Mouse (Mus musculus) E14TG2a.4 (cell line): Measurements from ENCODE around the gene Rps15a.

Source experiments
- H3K27me3 ChIP-seq: 2 replicates; pipeline ENCODE4 v1.6.1; 2014; ENCODE audit warnings: low read length, control low read depth; ENCODE audit not compliant: insufficient read depth
- H3K36me3 ChIP-seq: 2 replicates; pipeline ENCODE4 v1.6.1; 2014; ENCODE audit warnings: low read length, control low read depth; ENCODE audit not compliant: insufficient read depth
- H3K4me1 ChIP-seq: replicated peaks from 2 replicates; pipeline ENCODE4 v1.6.1; 2014; ENCODE audit warnings: low read depth, low read length, control low read depth
- H3K4me3 ChIP-seq: replicated peaks from 2 replicates; pipeline ENCODE4 v1.5.1; 2014; ENCODE audit warnings: mild to moderate bottlenecking, low read length
- H3K9me3 ChIP-seq: 2 replicates; pipeline ENCODE4 v1.6.1; 2014; ENCODE audit warnings: low read length, control low read depth
- CTCF ChIP-seq: conservative IDR thresholded peaks from 2 replicates; pipeline ENCODE4 v1.5.1; 2014; ENCODE audit warnings: low read length
- NANOG ChIP-seq: IDR thresholded peaks from 2 replicates; pipeline ENCODE4 v1.6.1; 2014; ENCODE audit warnings: borderline replicate concordance, low read length, mixed read lengths
- POU5F1 ChIP-seq: IDR thresholded peaks from 2 replicates; pipeline ENCODE4 v1.6.1; 2014; ENCODE audit warnings: low read length, borderline replicate concordance

Gene Rps15a

DNA sequence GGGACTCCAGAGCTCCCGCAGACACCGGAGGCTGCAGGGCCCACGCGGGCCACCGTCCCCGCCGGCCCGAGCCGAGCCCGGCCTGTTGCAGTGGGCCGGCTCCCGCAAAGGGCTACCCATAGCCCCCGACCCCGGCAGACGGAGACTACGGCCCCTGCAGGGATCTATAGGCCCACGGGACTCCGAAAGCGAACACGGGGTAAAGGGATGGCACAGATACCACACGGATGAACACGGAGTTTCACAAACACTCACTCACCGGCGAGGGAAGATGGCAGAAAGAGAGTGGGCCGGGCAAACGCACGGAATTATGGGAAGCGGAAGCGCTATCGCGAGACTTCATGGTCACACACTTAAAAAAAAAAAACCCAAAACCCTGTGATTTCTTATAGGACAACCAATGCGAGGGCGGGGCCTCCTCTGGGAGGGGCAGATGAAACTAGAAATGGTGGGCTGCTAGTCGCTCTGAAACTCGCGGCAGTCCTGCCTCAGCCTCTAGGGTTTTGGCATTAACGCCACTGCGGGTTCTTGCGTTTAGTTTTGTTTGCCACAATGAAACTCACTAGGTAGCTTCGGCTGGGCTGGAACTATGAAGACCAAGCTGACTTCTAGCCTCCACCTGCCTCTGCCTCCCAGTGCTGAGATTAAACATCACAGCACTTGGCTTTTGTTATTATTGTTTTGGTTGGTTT lies at the start of gene Rps15a:
Gene Rps15a (minus strand): TSS at position 312 of the 692 bp plus-strand sequence.
- TF ChIP-seq POU5F1: no peak
- H3K27me3 ChIP-seq: no peaks in the 10 kb centered on the region
- H3K4me1 ChIP-seq: peaks cover 75% of the 10 kb centered on the region
- H3K4me3 ChIP-seq: peak within 1 kb of the TSS; percentile 99
- H3K36me3 ChIP-seq: peaks cover 78% of the 10 kb centered on the region
- H3K9me3 ChIP-seq: peaks cover 29% of the 10 kb centered on the region; the same call in 1 of the 2 replicates

DNA sequence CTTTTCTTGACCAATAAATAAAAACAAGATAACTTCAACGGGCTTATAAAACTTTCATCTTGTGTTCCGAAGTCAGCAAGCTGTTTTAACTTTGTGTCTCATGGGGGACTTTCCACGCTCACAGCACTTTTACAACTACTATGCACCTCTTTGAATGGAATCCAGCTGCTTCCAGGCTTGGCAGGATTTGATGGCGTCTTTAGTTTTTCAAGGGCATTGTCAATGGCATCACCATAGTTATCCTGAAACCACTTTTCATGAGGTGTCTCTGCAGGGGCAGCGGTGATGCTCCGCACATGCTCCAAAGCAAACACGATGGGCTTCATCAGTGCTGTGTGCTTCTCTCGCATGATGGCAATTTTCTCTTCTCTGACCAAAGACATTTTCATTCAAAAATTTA lies 47.0 kb upstream of the Rps15a start:
- Histone ChIP-seq H3K9me3 (no peaks in the 10 kb centered on the region), H3K36me3 (peaks cover 77% of the 10 kb centered on the region), H3K4me3 (no peak overlapping the region), H3K27me3 (no peaks in the 10 kb centered on the region), H3K4me1 (peaks cover 10% of the 10 kb centered on the region)
- TF ChIP-seq NANOG (no peak), CTCF (no peak)

DNA sequence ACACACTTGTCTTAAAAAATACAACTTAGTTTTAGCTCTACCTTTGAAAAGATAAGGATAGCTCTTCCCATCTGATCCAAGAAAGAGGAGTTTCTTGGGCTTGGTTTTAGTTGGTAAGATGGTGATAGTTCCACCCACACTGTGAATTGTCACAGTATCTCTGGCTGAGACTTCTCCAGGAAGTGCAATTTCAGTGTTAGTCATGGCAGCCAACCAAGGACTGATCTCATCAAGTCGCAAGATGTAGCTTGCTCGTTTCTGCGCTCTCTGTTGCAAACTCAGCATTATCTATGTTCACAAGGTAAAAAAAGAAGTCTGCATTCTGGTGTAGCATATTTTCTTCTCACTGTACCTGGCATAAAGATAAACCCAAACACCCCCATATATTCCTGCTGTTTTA lies 44.1 kb upstream of the Rps15a start:
- Histone ChIP-seq H3K36me3 (peaks cover 77% of the 10 kb centered on the region), H3K27me3 (no peaks in the 10 kb centered on the region), H3K4me3 (no peak overlapping the region), H3K4me1 (peaks cover 10% of the 10 kb centered on the region), H3K9me3 (no peaks in the 10 kb centered on the region)
- TF ChIP-seq CTCF (no peak), NANOG (no peak), POU5F1 (no peak)

DNA sequence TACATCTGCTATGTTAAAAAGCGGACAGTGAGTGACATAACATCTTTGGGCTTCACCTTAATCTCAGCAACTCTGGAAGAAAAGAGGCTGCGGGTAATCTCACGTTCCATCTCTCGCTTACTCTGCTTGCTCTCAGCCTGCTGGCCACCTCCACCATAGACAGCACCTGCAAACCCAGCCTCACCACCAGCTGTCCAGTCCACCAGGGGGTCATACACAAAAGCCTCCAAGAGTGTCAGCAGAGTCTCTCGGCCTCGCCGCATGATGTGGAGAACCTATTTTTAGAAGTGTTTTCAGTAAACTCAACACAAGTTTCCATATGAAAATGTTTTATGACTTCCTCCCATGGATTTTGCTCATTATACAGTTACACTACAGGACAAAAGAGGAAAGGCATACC lies 40.5 kb upstream of the Rps15a start:
- H3K4me1 ChIP-seq: no peaks in the 10 kb centered on the region
- TF ChIP-seq CTCF (no peak), NANOG (no peak), POU5F1 (no peak)
- no peaks in the 10 kb centered on the region for H3K27me3 ChIP-seq
- H3K9me3 ChIP-seq: no peaks in the 10 kb centered on the region
- peaks cover 90% of the 10 kb centered on the region for H3K36me3 ChIP-seq
- no peak overlapping the region for H3K4me3 ChIP-seq

DNA sequence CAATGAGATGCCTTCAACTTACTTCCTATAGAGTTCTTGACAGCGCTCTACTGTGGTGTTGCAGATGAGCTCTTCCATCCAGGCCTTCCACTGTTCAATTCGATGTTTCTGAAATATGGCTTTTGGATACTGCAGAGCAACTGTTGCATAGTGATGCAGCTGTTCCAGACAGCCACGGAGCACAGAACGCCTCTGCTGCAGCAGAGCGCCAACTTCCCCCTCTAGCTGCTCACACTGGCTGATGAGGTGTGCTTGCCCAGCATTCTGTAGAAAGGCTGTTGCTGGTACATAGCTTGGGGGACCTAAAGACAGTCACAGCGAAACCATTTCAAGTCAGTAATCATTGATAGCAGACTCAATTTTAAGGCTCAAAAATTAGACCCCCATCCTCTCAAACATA lies 38.2 kb upstream of the Rps15a start:
- Histone ChIP-seq H3K9me3 (no peaks in the 10 kb centered on the region), H3K4me1 (no peaks in the 10 kb centered on the region), H3K36me3 (peaks cover 88% of the 10 kb centered on the region), H3K4me3 (no peak overlapping the region), H3K27me3 (no peaks in the 10 kb centered on the region)
- TF ChIP-seq POU5F1 (no peak), CTCF (no peak), NANOG (no peak)

DNA sequence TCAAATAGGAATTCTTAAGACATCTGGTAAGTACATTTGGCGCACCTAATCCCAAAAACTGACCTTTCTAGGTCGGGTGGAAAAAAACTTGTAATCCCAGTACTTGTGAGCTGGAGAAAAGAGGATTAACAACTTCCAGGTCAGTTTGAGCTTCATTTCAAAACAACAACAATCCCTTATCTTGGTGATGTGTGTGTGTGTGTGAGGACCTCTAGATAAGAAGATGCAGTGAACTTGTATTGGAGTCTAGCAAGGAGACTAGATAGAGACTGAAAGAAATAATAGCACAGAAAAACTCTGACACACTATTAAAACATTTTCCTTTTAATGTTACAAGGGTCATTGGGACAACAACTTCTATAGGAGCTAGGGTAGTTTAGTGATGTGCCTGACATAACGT lies 27.6 kb upstream of the Rps15a start:
- Histone ChIP-seq H3K4me3 (no peak overlapping the region), H3K36me3 (peaks cover 97% of the 10 kb centered on the region), H3K27me3 (no peaks in the 10 kb centered on the region), H3K9me3 (peaks cover 35% of the 10 kb centered on the region), H3K4me1 (no peaks in the 10 kb centered on the region)
- TF ChIP-seq CTCF: no peak
- no peak for TF ChIP-seq NANOG
- TF ChIP-seq POU5F1: no peak

DNA sequence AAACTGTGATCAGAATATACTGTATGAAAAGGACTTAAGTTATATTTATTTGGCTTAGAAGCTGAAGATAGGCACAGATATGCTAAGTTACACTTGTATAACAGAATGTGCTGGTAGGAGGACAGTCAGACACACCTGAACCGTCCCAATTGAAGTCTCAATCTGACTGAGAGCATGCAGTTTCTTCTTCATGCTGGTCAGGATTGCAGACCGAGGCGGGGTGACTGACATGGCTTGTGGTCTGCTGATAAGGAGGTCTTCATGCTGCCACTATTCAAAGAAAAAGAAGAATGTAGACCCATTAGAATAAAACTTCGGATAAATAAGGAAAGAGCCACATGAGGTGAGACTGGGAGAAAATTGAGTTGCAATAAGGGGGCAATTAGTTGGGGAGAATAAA lies 27.1 kb upstream of the Rps15a start:
- Histone ChIP-seq H3K4me1 (no peaks in the 10 kb centered on the region), H3K4me3 (no peak overlapping the region), H3K27me3 (no peaks in the 10 kb centered on the region), H3K9me3 (peaks cover 35% of the 10 kb centered on the region), H3K36me3 (peaks cover 95% of the 10 kb centered on the region)
- TF ChIP-seq CTCF (no peak), POU5F1 (no peak), NANOG (no peak)

DNA sequence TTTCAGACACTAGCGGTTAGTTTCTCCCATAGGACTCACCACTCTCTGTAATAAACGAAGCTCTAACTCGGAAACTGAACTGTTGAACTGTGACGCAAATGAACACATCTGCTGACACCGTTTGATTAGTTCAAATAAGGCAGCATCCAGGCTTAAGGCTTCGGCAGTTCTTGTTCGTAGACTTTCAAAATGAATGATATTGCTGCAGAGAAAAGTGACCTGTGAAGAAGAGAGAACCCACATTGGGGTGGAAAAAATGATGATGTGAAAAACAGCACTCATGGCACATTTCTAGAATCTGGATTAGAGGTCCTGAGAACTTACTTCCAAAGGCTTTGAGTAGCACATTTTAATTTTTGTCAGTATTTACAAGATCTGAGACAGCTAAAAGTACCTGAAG lies 25.3 kb upstream of the Rps15a start:
- H3K4me1 ChIP-seq: peaks cover 6% of the 10 kb centered on the region
- H3K36me3 ChIP-seq: peaks cover 95% of the 10 kb centered on the region
- TF ChIP-seq POU5F1 (no peak), CTCF (no peak), NANOG (no peak)
- H3K27me3 ChIP-seq: no peaks in the 10 kb centered on the region
- peaks cover 21% of the 10 kb centered on the region for H3K9me3 ChIP-seq
- H3K4me3 ChIP-seq: no peak overlapping the region

DNA sequence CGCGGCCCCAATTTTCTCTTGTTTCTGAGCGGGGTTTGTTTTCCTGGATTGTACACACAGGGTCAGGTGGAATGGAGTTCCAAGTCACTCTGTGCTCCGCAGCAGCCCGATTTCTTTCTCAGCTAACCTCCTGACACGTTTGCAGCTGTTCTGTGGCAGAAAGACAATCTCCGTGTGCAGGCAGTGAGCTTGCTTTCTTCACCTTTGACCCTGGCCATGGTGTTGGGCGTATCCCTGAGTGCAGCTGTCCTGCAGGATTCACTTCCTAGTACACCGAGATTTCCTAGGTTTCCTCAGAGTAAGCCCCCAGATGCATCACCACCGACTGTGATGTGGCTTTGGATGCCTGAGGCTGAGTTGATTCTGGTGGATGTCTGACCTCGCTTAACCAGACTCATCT lies 19.1 kb upstream of the Rps15a start:
- Histone ChIP-seq H3K27me3 (no peaks in the 10 kb centered on the region), H3K4me1 (peaks cover 28% of the 10 kb centered on the region), H3K36me3 (peaks cover 63% of the 10 kb centered on the region), H3K4me3 (no peak overlapping the region), H3K9me3 (no peaks in the 10 kb centered on the region)
- TF ChIP-seq POU5F1: no peak
- TF ChIP-seq NANOG: no peak
- TF ChIP-seq CTCF: no peak
